Mouse (Mus musculus) lung, adult 2 months (tissue): ENCODE measurements around the gene Coa7. TPM values are rescaled to one million over a fixed set of nuclear protein-coding genes. Genes with fewer than 3 reads are reported as not detected.

Experiments used
- DNase-seq: peaks from one replicate; pipeline ENCODE4 v3.0.0; 2022
- H3K4me1 ChIP-seq: fragments of 200-500 bp; 2 replicates; pipeline ENCODE4 v1.6.1; 2011; ENCODE audit warnings: low read length; ENCODE audit not compliant: control insufficient read depth, insufficient read depth
- H3K4me3 ChIP-seq: fragments of 200-500 bp; replicated peaks from 2 replicates; pipeline ENCODE3; 2011; ENCODE audit warnings: low read depth, mild to moderate bottlenecking, control low read depth, low read length; ENCODE audit errors: extremely low read depth
- CTCF ChIP-seq: fragments of 200-500 bp; IDR thresholded peaks from 2 replicates; pipeline ENCODE4 v1.5.1; 2011; ENCODE audit warnings: mild to moderate bottlenecking, low read length, control low read depth; ENCODE audit not compliant: insufficient read depth
- POLR2A ChIP-seq: fragments of 200-500 bp; IDR thresholded peaks from 2 replicates; pipeline ENCODE4 v1.6.1; 2011; ENCODE audit warnings: low read depth, mild to moderate bottlenecking, control low read depth, low read length, borderline replicate concordance; ENCODE audit errors: extremely low read depth
- WGBS: fragments of 180-500 bp; shearing (Covaris S2); methylation state at CpG from one replicate; pipeline ENCODE4 v1.1.7; 2018; 5-methylcytosine and 5-hydroxymethylcytosine counted together
- polyA plus RNA-seq: library from polyadenylated mRNA; depleted of rRNA; stranded (reverse); fragments of >200 nt; gene quantifications from 2 replicates; pipeline ENCODE4 v1.2.3, GENCODE M21; 2012

Gene Coa7
- polyA plus RNA-seq, 1 experiment: 5.2 TPM

- no peak for DNase-seq
- no peak overlapping the region for H3K4me3 ChIP-seq
- H3K4me1 ChIP-seq: no peaks in the 10 kb centered on the region
- WGBS: 70% methylated on average over 6 of the region's 6 CpGs
- TF ChIP-seq POLR2A (no peak), CTCF (no peak)
These were observed 8.2 kb upstream of the Coa7 start for GRCm38 (mm10) chr4:108319747-108320146.

GRCm38 (mm10) chr4:108320627-108321380 lies 7.1 kb upstream of the Coa7 start:
- 66% methylated on average over 7 of the region's 7 CpGs for WGBS

DNA sequence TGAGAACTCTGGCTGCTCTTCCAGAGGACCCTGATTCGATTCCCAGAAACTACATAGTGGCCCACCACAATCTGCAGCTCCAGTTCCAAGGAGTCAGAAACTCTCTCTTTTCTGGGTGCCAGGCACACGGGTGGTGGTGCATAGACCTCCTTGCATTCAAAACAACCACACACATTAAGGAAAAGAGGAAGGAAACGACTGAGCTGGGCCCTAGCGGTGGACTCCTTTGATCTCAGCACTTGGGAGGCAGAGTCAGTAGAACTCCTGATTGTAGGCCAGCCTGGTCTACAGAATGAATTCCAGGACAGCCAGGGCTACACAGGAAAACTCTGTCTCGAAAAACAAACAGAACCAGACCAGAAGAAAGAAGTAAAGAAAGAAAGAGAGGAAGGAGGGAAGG lies 4.4 kb upstream of the Coa7 start:
- 57% methylated on average over 5 of the region's 5 CpGs for WGBS
- DNase-seq: no peak
- peaks cover 4% of the 10 kb centered on the region for H3K4me1 ChIP-seq
- no peak overlapping the region for H3K4me3 ChIP-seq
- no peak for TF ChIP-seq POLR2A
- TF ChIP-seq CTCF: no peak

More at GRCm38 (mm10) chr4:108320627-108321380, 7.1 kb upstream of the Coa7 start:
- TF ChIP-seq POLR2A (no peak), CTCF (no peak)
- Histone ChIP-seq H3K4me1 (no peaks in the 10 kb centered on the region), H3K4me3 (no peak overlapping the region)
- no peak for DNase-seq

GRCm38 (mm10) chr4:108327071-108327579 lies 815 bp upstream of the Coa7 start:
- Histone ChIP-seq H3K4me1 (peaks cover 4% of the 10 kb centered on the region), H3K4me3 (peak overlapping the region; percentile 59)
- peak; percentile 33 for DNase-seq
- WGBS: 22% methylated on average over 6 of the region's 6 CpGs
- no peak for TF ChIP-seq POLR2A
- TF ChIP-seq CTCF: 0 out of 2 replicates have a peak, but pooled peaks have one; percentile 10

DNA sequence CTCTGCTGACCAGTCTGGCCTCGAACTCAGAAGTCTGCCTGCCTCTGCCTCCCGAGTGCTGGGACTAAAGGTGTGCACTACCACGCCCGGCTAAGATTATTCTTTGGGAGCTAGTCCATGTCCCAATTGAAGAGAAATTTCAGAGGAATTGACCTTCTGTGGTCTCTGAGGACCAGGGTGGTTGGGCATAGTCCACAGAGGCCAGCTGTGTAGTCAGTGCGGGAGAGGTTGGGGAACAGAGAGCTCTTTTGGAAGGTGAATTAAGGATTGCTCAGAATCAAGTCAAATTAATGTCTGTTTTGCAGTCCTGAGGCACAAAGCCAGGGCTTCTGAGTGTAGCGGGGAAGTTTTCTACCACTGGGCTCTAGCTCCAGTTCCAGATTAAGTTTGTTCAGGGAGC lies 1.9 kb downstream of the Coa7 start:
- Histone ChIP-seq H3K4me3 (no peak overlapping the region), H3K4me1 (peaks cover 4% of the 10 kb centered on the region)
- TF ChIP-seq CTCF (no peak), POLR2A (no peak)
- 91% methylated on average over 6 of the region's 6 CpGs for WGBS
- no peak for DNase-seq

- H3K4me1 ChIP-seq: peaks cover 4% of the 10 kb centered on the region
- no peak for DNase-seq
- no peak overlapping the region for H3K4me3 ChIP-seq
- WGBS: 81% methylated on average over 9 of the region's 9 CpGs
- TF ChIP-seq CTCF (no peak), POLR2A (no peak)
These were observed 4.1 kb downstream of the Coa7 start for GRCm38 (mm10) chr4:108332041-108332440.

DNA sequence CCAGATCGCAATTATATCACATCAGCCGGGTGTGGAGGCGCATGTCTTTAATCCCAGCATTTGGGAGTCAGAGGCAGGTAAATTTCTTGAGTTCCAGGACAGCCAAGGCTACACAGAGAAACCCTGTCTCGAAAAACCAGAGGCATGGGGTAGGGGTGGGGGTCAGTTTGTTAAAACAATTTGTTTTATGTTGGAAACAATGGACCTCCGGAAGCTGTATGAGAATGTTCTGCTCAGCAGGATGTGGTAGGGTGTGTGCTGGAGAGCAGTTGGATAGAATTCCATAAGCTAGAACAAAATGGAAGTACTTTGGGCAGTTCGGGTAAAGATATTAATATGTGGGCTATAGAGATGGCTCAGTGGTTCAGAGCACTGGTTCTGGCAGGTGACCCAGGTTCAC lies 7.5 kb downstream of the Coa7 start:
- TF ChIP-seq CTCF (no peak), POLR2A (no peak)
- H3K4me1 ChIP-seq: no peaks in the 10 kb centered on the region; the same call in 1 of the 2 replicates
- H3K4me3 ChIP-seq: no peak overlapping the region
- 67% methylated on average over 6 of the region's 6 CpGs for WGBS
- no peak for DNase-seq

DNA sequence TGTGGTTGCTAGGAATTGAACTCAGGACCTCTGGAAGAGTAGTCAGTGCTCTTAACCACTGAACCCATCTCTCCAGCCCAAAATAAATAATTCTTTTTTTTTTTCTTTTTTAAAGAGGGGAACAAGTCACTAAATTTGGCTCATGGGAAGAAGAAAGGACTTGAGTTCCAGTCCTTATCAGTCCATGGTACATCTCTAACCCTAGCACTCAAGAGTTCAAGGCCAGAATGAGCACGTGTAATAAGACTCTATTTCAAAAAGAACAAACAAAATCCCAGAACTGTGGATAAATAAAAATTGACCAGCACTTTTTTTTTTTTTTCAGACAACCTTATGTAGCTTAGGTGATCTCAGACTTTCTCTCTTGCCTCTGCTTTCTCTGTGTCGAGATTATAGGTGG lies 8.8 kb downstream of the Coa7 start:
- TF ChIP-seq CTCF (no peak), POLR2A (no peak)
- no peak overlapping the region for H3K4me3 ChIP-seq
- no peaks in the 10 kb centered on the region; the same call in 1 of the 2 replicates for H3K4me1 ChIP-seq
- WGBS: 75% methylated on average over 2 of the region's 2 CpGs
- DNase-seq: no peak

DNA sequence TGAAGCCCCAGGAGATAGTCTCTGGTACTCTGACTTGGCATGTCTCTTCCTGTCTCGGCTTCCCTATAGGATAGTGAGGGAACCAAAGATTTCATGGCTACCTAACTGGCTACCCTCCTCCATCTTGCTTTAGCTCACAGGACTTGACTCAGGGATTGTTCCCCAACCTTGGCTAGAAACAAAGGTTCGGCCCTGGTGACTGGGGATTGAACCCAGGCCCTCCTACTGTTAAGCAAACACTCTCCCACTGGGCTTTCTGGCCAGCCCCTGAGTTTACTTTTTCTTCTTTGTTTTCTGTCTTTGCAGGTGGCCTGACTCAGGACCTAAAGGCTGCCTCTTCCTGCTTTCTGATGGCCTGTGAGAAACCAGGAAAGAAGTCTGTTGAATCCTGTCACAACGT lies 9.9 kb downstream of the Coa7 start:
- no peak for DNase-seq
- no peak overlapping the region for H3K4me3 ChIP-seq
- TF ChIP-seq POLR2A: no peak
- no peak for TF ChIP-seq CTCF
- no peaks in the 10 kb centered on the region; the same call in 1 of the 2 replicates for H3K4me1 ChIP-seq
- whole genome bisulfite sequencing: 52% methylated on average over 3 of the region's 3 CpGs

GRCm38 (mm10) chr4:108338321-108338733 lies 10.4 kb downstream of the Coa7 start:
- H3K4me3 ChIP-seq: no peak overlapping the region
- H3K4me1 ChIP-seq: no peaks in the 10 kb centered on the region; the same call in 1 of the 2 replicates
- 65% methylated on average over 9 of the region's 9 CpGs for WGBS
- DNase-seq: no peak
- TF ChIP-seq CTCF (no peak), POLR2A (no peak)
